Mouse (Mus musculus) megakaryocyte, embryonic 14.5 days (primary cell): ENCODE measurements around the gene Map4k3. TPM values are rescaled to one million over a fixed set of nuclear protein-coding genes. Genes with fewer than 3 reads are reported as not detected.

ENCODE experiments used
- H3K27me3 ChIP-seq: replicated peaks from 2 replicates; pipeline ENCODE3; 2012; ENCODE audit warnings: inconsistent platforms
- H3K36me3 ChIP-seq: replicated peaks from 2 replicates; pipeline ENCODE3; 2012; ENCODE audit warnings: low read length, inconsistent platforms, mixed read lengths
- H3K4me1 ChIP-seq: 2 replicates; pipeline ENCODE4 v1.6.1; 2012; ENCODE audit warnings: inconsistent platforms
- H3K4me3 ChIP-seq: replicated peaks from 2 replicates; pipeline ENCODE3; 2012; ENCODE audit warnings: moderate library complexity, mild to moderate bottlenecking, inconsistent platforms
- H3K9me3 ChIP-seq: 2 replicates; pipeline ENCODE4 v1.6.1; 2012; ENCODE audit warnings: inconsistent platforms
- FLI1 ChIP-seq: IDR thresholded peaks from 2 replicates; pipeline ENCODE4 v1.6.1; 2012; ENCODE audit warnings: low read length, inconsistent platforms, mixed read lengths
- GATA1 ChIP-seq: IDR thresholded peaks from 3 replicates; pipeline ENCODE4 v1.6.1; 2012; ENCODE audit warnings: mixed read lengths, low read length, inconsistent platforms, borderline replicate concordance
- polyA plus RNA-seq: library from polyadenylated mRNA; stranded (reverse); fragments of >175 nt; gene quantifications from 2 replicates; pipeline ENCODE4 v1.2.3, GENCODE M21; 2012; ENCODE audit warnings: low replicate concordance; ENCODE audit not compliant: insufficient read depth

Gene Map4k3
- polyA plus RNA-seq, 1 experiment: 0.87 TPM

DNA sequence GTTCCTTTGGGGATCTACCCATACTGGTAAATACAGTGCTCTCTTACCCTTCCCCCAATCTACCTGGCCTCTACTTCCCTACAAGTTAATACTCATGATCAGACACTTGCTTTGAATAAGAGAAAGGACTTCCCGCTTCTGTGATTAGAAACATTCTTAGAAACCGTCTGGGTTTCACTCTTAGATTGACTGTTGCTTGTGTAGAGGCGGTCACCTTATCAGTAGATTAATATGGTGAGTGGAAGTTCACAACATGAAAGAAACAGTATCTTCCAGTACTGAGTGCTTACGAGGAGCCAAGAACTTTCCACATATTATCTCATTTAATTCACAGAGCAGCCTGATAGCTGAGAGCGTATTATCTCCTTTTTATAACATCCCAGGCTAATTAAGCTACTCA, 1.5 kb upstream of the Map4k3 start:
- Histone ChIP-seq H3K4me3 (no peak overlapping the region), H3K4me1 (peaks cover 23% of the 10 kb centered on the region)

GRCm38 (mm10) chr17:80729080-80729749, 930 bp upstream of the Map4k3 start:
- H3K4me1 ChIP-seq: peaks cover 23% of the 10 kb centered on the region
- peaks cover 26% of the 10 kb centered on the region for H3K27me3 ChIP-seq
- peak overlapping the region; percentile 11 for H3K4me3 ChIP-seq
- TF ChIP-seq FLI1: no peak
- peaks cover 7% of the 10 kb centered on the region for H3K9me3 ChIP-seq
- H3K36me3 ChIP-seq: no peaks in the 10 kb centered on the region

More for the DNA sequence above, 1.5 kb upstream of the Map4k3 start:
- TF ChIP-seq GATA1: no peak
- TF ChIP-seq FLI1: no peak
- Histone ChIP-seq H3K36me3 (no peaks in the 10 kb centered on the region), H3K9me3 (peaks cover 7% of the 10 kb centered on the region), H3K27me3 (peaks cover 26% of the 10 kb centered on the region)

GRCm38 (mm10) chr17:80727341-80727951, 839 bp downstream of the Map4k3 start:
- Histone ChIP-seq H3K27me3 (peaks cover 26% of the 10 kb centered on the region), H3K9me3 (peaks cover 7% of the 10 kb centered on the region), H3K4me1 (peaks cover 23% of the 10 kb centered on the region), H3K36me3 (no peaks in the 10 kb centered on the region), H3K4me3 (peak overlapping the region; percentile 95)
- no peak for TF ChIP-seq GATA1
- no peak for TF ChIP-seq FLI1

DNA sequence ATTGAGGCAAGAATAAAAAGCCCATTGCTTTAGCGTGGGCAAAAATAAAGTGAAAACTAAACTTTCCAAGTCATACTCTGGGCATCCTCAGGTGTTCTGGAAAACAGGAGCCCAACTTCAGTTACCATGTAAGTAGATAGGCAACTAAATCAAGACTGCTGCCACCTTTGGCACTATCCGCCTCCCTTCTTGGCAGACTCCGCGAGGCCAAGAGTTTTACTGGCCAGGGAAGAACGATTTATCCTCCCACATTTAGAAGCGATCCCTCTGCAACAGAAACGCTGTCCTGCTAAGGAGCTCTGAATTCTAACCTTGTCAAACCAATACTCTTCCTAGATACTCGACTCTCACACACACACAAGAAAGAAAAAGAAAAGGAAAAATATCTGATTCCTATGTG, 1.5 kb downstream of the Map4k3 start:
- H3K4me3 ChIP-seq: peak overlapping the region; percentile 95

DNA sequence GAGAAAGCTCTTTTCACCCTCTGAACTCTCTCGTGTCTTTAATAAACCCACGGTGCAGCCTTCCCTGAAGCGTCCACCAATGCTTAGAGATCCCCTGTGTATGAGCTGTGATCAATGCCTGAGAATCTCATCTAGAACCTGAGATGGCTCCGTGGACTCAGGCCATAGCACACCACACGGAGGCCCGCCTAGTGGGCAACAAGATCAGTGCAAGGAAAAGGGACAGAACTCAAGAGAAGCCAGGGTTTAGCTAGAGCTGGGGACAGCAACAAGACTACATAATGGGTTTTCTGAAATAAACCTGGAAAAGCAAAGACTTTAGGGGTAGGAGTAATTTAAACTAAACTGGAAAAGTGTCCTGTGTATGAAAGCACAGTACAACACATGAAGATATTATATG, 5.2 kb downstream of the Map4k3 start:
- peaks cover 16% of the 10 kb centered on the region for H3K27me3 ChIP-seq
- TF ChIP-seq GATA1: no peak
- TF ChIP-seq FLI1: no peak
- H3K9me3 ChIP-seq: peaks cover 7% of the 10 kb centered on the region
- peaks cover 34% of the 10 kb centered on the region for H3K4me1 ChIP-seq
- H3K36me3 ChIP-seq: no peaks in the 10 kb centered on the region
- no peak overlapping the region for H3K4me3 ChIP-seq

More for the DNA sequence above, 1.5 kb downstream of the Map4k3 start:
- Histone ChIP-seq H3K27me3 (peaks cover 26% of the 10 kb centered on the region), H3K4me1 (peaks cover 23% of the 10 kb centered on the region), H3K36me3 (no peaks in the 10 kb centered on the region), H3K9me3 (peaks cover 7% of the 10 kb centered on the region)
- TF ChIP-seq FLI1: no peak
- TF ChIP-seq GATA1: no peak

DNA sequence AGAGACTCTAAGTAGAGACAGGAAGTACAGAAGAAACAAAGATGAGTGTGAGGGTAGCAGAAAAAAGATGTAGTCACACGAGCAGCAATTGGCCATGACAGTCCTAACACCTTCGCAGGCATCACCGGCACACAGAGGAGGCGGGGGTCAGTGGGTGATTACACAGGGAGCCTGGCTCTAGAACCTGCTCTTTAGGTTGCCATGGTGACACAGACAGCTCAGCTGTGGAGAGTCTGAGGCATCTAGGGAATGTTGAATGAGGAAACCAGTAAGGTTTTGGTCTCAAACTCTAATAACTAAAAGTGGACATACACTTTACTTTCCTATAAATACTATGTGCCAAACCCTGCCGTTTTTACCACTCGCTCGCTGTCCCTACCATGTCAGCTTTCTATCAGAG, 6.6 kb downstream of the Map4k3 start:
- Histone ChIP-seq H3K4me1 (peaks cover 33% of the 10 kb centered on the region), H3K9me3 (peaks cover 7% of the 10 kb centered on the region), H3K4me3 (no peak overlapping the region), H3K36me3 (no peaks in the 10 kb centered on the region), H3K27me3 (peaks cover 5% of the 10 kb centered on the region)
- TF ChIP-seq GATA1: no peak

DNA sequence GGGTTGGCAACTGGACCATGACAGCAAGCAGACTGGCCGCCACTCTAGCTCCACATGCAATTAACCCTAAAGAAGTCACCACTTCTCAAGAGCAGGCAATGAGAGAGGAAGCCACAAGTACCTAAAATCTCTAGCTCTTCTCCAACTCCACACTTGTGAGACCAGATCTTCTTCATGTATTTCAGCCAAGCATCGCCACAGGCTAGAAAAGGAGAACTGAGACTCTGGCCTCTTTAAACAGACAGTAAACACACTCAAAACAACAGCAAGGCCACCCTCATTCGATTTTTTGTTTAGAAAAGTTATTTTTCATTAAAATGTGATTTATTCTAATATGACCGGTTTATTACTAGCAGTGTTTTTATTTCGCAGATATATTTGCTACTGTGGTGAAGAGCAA, 9.0 kb downstream of the Map4k3 start:
- no peaks in the 10 kb centered on the region for H3K36me3 ChIP-seq
- H3K4me1 ChIP-seq: peaks cover 33% of the 10 kb centered on the region
- no peak for TF ChIP-seq GATA1
- TF ChIP-seq FLI1: no peak
- no peaks in the 10 kb centered on the region for H3K27me3 ChIP-seq
- H3K4me3 ChIP-seq: no peak overlapping the region
- no peaks in the 10 kb centered on the region for H3K9me3 ChIP-seq

- Histone ChIP-seq H3K4me1 (peaks cover 33% of the 10 kb centered on the region), H3K36me3 (no peaks in the 10 kb centered on the region), H3K9me3 (no peaks in the 10 kb centered on the region), H3K4me3 (no peak overlapping the region), H3K27me3 (no peaks in the 10 kb centered on the region)
- TF ChIP-seq FLI1: no peak
- no peak for TF ChIP-seq GATA1
Measured at GRCm38 (mm10) chr17:80718243-80718642, 10.0 kb downstream of the Map4k3 start.

DNA sequence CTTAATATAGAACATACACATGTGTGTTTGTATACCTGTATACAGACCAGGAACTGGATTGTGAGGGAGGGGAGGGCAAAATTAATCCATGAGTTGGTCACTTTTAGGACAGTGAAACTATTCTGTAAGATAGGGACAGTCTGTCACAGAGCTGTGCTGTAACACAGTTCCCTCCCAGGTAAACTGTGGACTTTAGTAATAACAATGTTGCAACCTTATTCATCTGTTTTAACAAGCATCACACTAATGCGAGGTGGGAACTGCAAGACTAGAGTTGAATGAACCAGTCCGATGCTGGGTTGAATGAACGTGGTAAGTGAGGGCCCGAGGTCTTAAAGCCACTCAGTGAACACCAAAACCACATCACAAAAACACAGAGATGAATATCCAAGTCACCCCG, 14.7 kb downstream of the Map4k3 start:
- Histone ChIP-seq H3K4me1 (peaks cover 23% of the 10 kb centered on the region), H3K9me3 (no peaks in the 10 kb centered on the region), H3K27me3 (no peaks in the 10 kb centered on the region), H3K36me3 (no peaks in the 10 kb centered on the region), H3K4me3 (no peak overlapping the region)
- TF ChIP-seq FLI1 (no peak), GATA1 (no peak)

DNA sequence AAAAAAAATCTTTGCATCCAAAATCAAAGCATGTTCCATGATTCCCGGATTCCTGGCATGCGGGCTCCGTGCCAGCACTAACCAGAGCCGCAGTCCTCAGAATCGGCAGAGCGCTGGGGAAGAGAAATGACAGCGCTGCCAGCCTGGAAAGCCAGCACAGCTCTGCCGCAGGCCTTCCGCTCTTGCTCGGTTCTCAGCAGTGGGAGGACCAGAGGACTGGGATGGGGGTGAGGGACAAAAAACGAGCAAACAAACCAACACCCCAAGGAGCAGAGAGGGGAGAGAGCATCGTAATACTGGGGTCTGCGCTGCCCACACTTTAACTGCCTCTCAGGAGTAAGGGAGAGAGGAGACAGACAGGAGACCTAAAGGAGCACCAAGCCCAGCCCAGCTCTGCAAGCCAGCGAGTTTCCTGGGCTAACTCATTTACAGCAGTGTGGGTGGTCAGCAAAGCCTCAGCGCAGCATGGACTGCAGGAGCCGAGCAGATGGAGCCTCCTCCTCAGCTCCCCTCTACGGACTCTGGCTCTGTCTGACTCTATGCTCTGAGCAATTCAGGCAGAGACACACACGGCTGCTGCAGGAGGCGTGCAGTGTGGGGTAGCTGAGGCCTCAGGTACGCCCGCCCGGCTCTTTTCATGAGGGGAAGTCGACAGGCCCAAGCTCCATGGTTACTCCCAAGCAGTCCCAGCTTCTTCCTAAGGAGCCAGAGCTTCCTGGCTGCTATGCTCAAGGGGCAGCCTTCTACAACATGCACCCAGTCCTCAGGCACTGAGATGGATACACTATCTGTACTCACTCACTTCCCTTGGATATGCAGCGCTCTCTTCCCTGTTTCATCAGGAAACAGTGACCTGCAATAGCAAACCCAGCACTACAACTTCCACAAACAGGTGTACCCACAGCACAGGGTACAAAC, 18.1 kb downstream of the Map4k3 start:
- Histone ChIP-seq H3K27me3 (peaks cover 3% of the 10 kb centered on the region), H3K36me3 (no peaks in the 10 kb centered on the region), H3K4me1 (peaks cover 10% of the 10 kb centered on the region), H3K4me3 (no peak overlapping the region), H3K9me3 (no peaks in the 10 kb centered on the region)
- TF ChIP-seq GATA1 (no peak), FLI1 (no peak)
